Mouse (Mus musculus) stomach, embryonic 15.5 days (tissue): ENCODE results near the gene Rims3. TPM values are rescaled to one million over a fixed set of nuclear protein-coding genes. Genes with fewer than 3 reads are reported as not detected.

Source experiments
- ATAC-seq: fragments of 200-750 bp; cut with Nextera tagmentation; 2 replicates; pipeline ENCODE4 v1.8.0; 2017; ENCODE audit warnings: low read depth, moderate number of reproducible peaks, moderate TSS enrichment; ENCODE audit not compliant: insufficient read depth, low FRiP score
- H3K27ac ChIP-seq: fragments of 300-500 bp; sonication (generic); 2 replicates; pipeline ENCODE4 v1.5.1; 2015; ENCODE audit warnings: mild to moderate bottlenecking, inconsistent platforms
- H3K27me3 ChIP-seq: fragments of 300-500 bp; sonication (generic); replicated peaks from 2 replicates; pipeline ENCODE4 v1.6.1; 2015; ENCODE audit warnings: inconsistent platforms
- H3K36me3 ChIP-seq: fragments of 300-500 bp; sonication (generic); 2 replicates; pipeline ENCODE4 v1.6.1; 2015; ENCODE audit warnings: inconsistent platforms
- H3K4me1 ChIP-seq: fragments of 300-500 bp; sonication (generic); 2 replicates; pipeline ENCODE4 v1.6.1; 2015; ENCODE audit warnings: inconsistent platforms
- H3K4me2 ChIP-seq: fragments of 300-500 bp; sonication (generic); 2 replicates; pipeline ENCODE4 v1.6.1; 2015; ENCODE audit warnings: mild to moderate bottlenecking, inconsistent platforms
- H3K4me3 ChIP-seq: fragments of 300-500 bp; sonication (generic); replicated peaks from 2 replicates; pipeline ENCODE4 v1.5.1; 2015; ENCODE audit warnings: inconsistent platforms
- H3K9ac ChIP-seq: fragments of 300-500 bp; sonication (generic); 2 replicates; pipeline ENCODE4 v1.6.1; 2015; ENCODE audit warnings: inconsistent platforms
- H3K9me3 ChIP-seq: fragments of 300-500 bp; sonication (generic); 2 replicates; pipeline ENCODE4 v1.6.1; 2016; ENCODE audit warnings: inconsistent platforms
- WGBS: fragments of 180-500 bp; shearing (Covaris S2); methylation state at CpG from one replicate; pipeline ENCODE4 v1.1.7; 2015; 5-methylcytosine and 5-hydroxymethylcytosine counted together
- polyA plus RNA-seq: library from polyadenylated mRNA; unstranded; fragments of >200 nt; fragmentation: Nextera tagmentation; extraction: Ambion mirVana; gene quantifications from 2 replicates; pipeline ENCODE4 v1.2.1, GENCODE M21; 2015

The Rims3 gene
- polyA plus RNA-seq, 1 experiment from 2014 or later, result 1.5 TPM

DNA sequence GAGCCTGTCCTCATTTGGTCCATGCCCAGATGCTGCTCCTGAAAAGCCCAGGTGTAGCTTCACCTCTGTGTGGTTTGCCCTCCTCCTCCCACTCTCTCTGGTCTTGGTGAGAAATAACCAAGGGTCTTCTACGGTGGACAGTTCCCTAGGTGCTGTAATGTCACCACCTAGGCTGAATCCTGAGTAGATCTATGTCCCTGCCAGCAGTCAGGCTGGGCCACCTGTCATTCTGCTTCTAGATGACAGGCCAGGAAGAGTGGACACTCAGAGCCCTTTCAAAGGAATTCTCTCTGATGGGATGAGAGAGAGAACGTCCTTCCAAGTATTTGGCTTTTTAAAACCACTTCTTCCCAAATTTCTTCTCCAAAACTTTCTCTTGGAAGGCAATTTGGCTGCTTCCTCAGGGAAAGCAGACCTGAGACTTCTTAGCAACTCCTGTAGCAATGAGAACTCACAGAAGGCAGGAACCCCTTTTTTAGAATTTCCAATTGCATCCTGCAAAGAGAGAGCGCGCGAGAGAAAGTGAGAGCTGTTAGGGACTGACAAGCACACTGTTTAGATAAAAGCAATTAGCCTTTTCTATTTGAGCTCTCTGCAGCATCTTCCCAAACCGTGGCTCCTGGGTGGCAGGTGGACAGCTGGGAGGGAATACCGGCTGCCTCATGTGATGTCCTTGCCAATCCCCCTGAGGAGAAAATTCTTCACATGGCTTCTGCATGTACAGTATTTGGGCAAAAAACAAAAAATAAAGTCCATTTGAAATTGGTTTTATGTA is 41.4 kb downstream of the Rims3 start:
- no peak overlapping the region for H3K4me2 ChIP-seq
- ATAC-seq, result no peak
- H3K27ac ChIP-seq, result no peak overlapping the region
- H3K9me3 ChIP-seq, result no peaks in the 10 kb centered on the region
- H3K4me3 ChIP-seq, result no peak overlapping the region
- no peaks in the 10 kb centered on the region for H3K4me1 ChIP-seq
- H3K9ac ChIP-seq, result no peak overlapping the region
- H3K36me3 ChIP-seq, result no peaks in the 10 kb centered on the region
- 66% methylated on average over 7 of the region's 7 CpGs for WGBS
- no peaks in the 10 kb centered on the region for H3K27me3 ChIP-seq

DNA sequence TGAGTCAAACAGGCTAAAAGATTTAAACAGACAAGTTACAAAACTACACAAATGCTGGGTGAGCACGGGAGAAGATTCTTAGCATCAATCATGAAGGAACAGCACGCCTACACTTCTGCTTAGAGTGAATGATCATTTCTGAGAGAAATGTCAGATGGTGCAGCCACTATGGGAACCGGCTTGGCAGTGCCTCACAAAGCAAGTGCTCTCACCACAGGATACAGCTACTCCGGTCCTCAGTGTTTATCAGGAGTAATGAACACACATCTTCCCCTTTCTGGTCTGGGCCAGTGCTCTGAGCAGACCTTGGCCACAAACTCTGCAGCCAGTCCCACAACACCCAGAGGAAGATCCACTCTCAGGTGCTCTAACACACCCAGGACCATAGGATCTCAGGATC is 49.9 kb downstream of the Rims3 start:
- H3K4me2 ChIP-seq, result no peak overlapping the region
- ATAC-seq, result no peak
- no peak overlapping the region for H3K4me3 ChIP-seq
- no peak overlapping the region for H3K27ac ChIP-seq
- H3K36me3 ChIP-seq, result no peaks in the 10 kb centered on the region
- no peak overlapping the region for H3K9ac ChIP-seq
- no peaks in the 10 kb centered on the region for H3K4me1 ChIP-seq
- WGBS, result 38% methylated on average over 4 of the region's 4 CpGs
- H3K9me3 ChIP-seq, result no peaks in the 10 kb centered on the region
- H3K27me3 ChIP-seq, result no peaks in the 10 kb centered on the region

DNA sequence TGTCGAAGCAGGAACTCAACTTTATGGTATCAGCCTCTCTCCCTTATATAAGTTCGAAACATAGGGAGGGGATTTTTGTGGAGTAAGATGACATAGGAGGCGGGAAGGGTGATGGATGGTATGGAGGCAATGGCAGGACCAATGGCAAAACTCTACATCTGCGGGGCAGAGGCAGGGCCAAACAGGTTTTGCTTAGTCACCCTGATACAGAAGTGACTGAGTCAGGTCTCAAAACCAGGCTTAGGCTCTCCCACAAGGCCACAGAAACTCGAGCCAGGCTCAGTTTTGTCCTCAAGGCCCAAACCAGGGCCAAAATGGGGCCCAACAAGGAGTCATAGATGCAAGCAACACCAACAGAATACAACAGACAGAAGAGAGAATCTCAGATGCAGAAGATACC is 51.0 kb downstream of the Rims3 start:
- no peak overlapping the region for H3K4me2 ChIP-seq
- H3K9ac ChIP-seq, result no peak overlapping the region
- H3K27me3 ChIP-seq, result no peaks in the 10 kb centered on the region
- no peak overlapping the region for H3K27ac ChIP-seq
- no peaks in the 10 kb centered on the region for H3K36me3 ChIP-seq
- WGBS, result 76% methylated on average over 5 of the region's 5 CpGs
- H3K9me3 ChIP-seq, result no peaks in the 10 kb centered on the region
- no peak overlapping the region for H3K4me3 ChIP-seq
- 0 out of 2 replicates have a peak, but pooled peaks cover 2% of the 10 kb centered on the region for H3K4me1 ChIP-seq
- no peak for ATAC-seq

DNA sequence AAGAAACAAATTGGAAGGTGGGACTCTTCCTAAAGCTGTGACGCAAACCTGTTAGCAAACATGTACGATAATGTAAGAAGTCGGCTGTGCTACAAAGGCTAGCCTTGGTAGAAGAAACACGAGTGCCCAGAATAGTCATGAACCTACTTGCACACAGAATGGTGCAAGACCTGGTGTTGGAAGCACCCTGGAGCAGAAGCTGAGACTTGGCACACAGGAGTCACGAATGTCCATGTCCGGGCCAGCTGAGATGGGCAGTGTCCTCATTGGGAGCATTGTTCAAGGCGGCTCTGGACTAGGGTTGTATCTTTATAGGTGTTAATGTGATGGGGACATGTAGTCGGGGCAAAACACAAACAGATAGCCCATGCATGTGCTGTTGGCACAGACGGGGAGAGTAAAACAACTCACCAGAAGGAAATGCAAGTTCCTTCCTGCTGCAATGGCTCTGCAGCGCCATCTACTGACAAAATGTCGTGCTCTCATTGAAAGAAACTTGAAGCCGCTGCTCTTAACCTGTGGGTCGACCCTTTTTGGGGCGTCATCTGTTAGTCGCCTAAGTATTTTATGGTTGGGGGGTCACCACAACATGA is 55.0 kb downstream of the Rims3 start:
- H3K4me3 ChIP-seq, result no peak overlapping the region
- H3K27me3 ChIP-seq, result no peaks in the 10 kb centered on the region
- 0 out of 2 replicates have a peak, but pooled peaks cover 2% of the 10 kb centered on the region for H3K4me1 ChIP-seq
- H3K9me3 ChIP-seq, result no peaks in the 10 kb centered on the region
- H3K27ac ChIP-seq, result no peak overlapping the region
- 29% methylated on average over 15 of the region's 15 CpGs for WGBS
- H3K9ac ChIP-seq, result no peak overlapping the region
- no peaks in the 10 kb centered on the region for H3K36me3 ChIP-seq
- no peak for ATAC-seq
- H3K4me2 ChIP-seq, result no peak overlapping the region

DNA sequence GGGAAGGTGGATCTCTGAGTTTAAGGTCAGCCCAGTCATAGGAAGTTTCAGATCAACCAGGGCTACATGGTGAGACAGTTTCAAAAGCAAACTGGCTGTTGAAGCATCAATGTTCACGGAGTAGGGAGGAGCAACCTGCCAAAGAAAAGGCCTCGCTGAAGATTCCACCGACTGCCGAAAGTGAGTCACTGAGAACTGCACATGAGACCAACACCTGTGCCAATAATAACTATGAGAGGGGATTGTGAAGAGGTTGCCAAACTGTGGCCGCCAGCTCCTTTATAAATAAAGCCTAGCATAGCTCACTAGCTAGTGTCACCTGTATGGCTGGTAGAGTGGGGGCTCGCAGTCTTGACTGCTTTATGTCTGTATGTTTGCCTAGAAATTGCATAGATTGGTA is 56.5 kb downstream of the Rims3 start:
- H3K27ac ChIP-seq, result no peak overlapping the region
- H3K4me2 ChIP-seq, result no peak overlapping the region
- no peak for ATAC-seq
- H3K9ac ChIP-seq, result no peak overlapping the region
- H3K4me3 ChIP-seq, result no peak overlapping the region
- 0 out of 2 replicates have a peak, but pooled peaks cover 2% of the 10 kb centered on the region for H3K4me1 ChIP-seq
- H3K36me3 ChIP-seq, result no peaks in the 10 kb centered on the region
- H3K9me3 ChIP-seq, result no peaks in the 10 kb centered on the region
- H3K27me3 ChIP-seq, result no peaks in the 10 kb centered on the region
- WGBS, result 83% methylated on average over 6 of the region's 6 CpGs

DNA sequence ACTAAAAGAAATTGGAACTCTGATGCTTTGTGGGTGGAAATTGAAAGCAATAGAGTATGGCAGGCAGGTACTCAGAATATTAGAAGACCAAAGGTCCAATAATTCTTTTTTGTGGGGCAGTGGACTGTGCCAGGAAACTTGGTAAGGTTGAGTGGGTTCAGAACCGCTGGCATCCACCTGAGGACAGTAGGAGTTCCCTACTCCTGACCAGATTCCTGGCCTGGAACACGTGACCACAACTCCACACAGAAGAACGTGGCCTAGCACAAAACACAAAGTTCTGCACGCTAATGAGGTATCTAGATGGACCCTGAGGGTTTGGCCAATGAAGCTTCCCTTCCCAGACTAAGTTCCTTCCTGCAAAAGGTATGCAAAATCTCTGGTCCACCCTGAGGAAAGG is 58.2 kb downstream of the Rims3 start:
- no peak overlapping the region for H3K4me3 ChIP-seq
- H3K27ac ChIP-seq, result no peak overlapping the region
- 0 out of 2 replicates have a peak, but pooled peaks cover 2% of the 10 kb centered on the region for H3K4me1 ChIP-seq
- no peaks in the 10 kb centered on the region for H3K9me3 ChIP-seq
- 58% methylated on average over 4 of the region's 4 CpGs for WGBS
- H3K9ac ChIP-seq, result no peak overlapping the region
- no peaks in the 10 kb centered on the region for H3K27me3 ChIP-seq
- no peaks in the 10 kb centered on the region for H3K36me3 ChIP-seq
- no peak for ATAC-seq
- no peak overlapping the region for H3K4me2 ChIP-seq

DNA sequence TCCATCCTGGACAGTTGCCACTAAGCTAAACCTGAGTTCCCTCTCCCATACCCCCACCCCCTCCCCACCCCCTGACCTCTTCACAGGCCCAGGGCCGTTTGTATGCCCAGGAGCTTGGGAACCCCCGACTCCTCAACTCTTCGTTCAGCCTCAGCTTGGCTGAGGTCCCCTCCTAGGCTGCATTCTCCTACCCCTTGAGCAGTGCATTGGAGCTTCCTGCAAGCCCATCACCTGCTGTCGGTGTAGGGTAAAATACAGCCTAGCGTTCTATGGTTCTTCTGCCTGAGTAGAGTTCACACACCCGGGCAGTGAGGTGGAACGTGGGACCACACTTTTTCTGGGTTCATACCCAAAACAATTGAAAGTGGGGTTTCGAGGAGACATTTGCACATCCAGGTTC is 58.8 kb downstream of the Rims3 start:
- Histone ChIP-seq H3K27me3 (no peaks in the 10 kb centered on the region), H3K9me3 (no peaks in the 10 kb centered on the region), H3K4me2 (no peak overlapping the region), H3K9ac (no peak overlapping the region), H3K4me1 (0 out of 2 replicates have a peak, but pooled peaks cover 2% of the 10 kb centered on the region), H3K27ac (no peak overlapping the region), H3K4me3 (no peak overlapping the region), H3K36me3 (no peaks in the 10 kb centered on the region)
- 66% methylated on average over 8 of the region's 8 CpGs for WGBS
- ATAC-seq, result no peak

DNA sequence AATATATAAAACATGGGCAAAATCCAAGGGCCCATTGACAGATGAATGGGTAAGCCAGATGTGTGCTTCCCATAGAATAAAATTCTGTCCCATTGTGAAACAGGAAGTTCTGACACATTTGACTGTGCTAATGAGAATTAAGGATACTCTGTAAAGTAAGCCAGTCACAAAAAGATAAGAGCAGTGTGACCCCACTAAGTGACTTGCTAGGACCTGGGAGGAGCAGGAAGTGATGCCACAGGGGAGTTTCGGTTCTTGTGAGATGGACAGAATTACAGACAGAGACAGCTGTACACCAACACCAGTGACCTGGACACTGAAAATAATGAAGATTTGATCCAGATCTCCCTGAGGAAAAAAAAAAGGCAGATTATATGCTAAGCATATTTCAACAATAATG is 59.2 kb downstream of the Rims3 start:
- no peak for ATAC-seq
- H3K4me3 ChIP-seq, result no peak overlapping the region
- 64% methylated on average over 1 of the region's 1 CpGs for WGBS

DNA sequence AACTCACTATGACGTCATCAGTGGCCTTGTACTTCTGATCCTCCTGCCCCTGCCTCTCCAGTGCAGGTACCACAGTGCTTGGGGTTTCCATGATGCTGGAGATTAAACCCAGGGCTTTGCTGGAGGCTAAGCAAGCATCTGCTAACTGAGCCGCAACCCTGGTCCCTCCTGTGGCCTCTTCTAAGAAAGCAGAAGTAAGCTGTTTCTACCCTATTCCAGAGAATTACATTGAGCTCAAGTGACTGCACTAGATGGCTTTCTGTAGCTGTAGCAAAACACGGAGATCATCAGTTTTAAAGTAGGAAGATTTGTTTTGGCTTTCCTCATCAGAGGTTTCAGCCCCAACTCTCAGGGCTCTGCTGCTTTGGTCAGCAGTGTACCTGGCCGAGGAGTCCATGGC is 59.9 kb downstream of the Rims3 start:
- Histone ChIP-seq H3K4me1 (0 out of 2 replicates have a peak, but pooled peaks cover 2% of the 10 kb centered on the region), H3K27ac (no peak overlapping the region), H3K9ac (no peak overlapping the region), H3K9me3 (no peaks in the 10 kb centered on the region), H3K36me3 (no peaks in the 10 kb centered on the region), H3K4me3 (no peak overlapping the region), H3K4me2 (no peak overlapping the region), H3K27me3 (no peaks in the 10 kb centered on the region)
- ATAC-seq, result no peak
- WGBS, result 80% methylated on average over 4 of the region's 4 CpGs

More for the DNA sequence above, 59.2 kb downstream of the Rims3 start:
- Histone ChIP-seq H3K27me3 (no peaks in the 10 kb centered on the region), H3K27ac (no peak overlapping the region), H3K4me2 (no peak overlapping the region), H3K4me1 (0 out of 2 replicates have a peak, but pooled peaks cover 2% of the 10 kb centered on the region), H3K9me3 (no peaks in the 10 kb centered on the region), H3K9ac (no peak overlapping the region), H3K36me3 (no peaks in the 10 kb centered on the region)

DNA sequence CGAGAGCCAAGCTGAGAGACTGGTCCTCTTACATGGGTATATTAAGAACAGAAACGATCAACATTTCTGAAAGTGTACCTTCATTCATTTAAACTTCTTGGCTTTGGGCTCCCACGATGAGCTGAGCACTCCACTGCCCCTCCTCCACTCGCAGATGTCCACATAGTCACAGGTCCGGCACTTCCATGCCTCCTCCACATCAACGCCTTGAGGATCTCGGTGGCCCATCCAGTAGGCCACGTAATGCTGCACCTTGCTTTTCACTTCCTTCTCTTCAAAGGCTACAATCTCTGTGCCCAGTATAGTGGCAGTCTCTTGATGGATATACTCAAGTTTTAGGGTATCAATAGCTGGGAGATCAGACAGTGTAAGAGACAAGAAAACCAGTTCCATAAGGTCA is 66.8 kb downstream of the Rims3 start:
- H3K9ac ChIP-seq, result no peak overlapping the region
- H3K4me3 ChIP-seq, result no peak overlapping the region
- H3K9me3 ChIP-seq, result no peaks in the 10 kb centered on the region
- no peaks in the 10 kb centered on the region for H3K27me3 ChIP-seq
- WGBS, result 93% methylated on average over 8 of the region's 8 CpGs
- no peak for ATAC-seq
- no peak overlapping the region for H3K27ac ChIP-seq
- H3K4me2 ChIP-seq, result no peak overlapping the region
- H3K4me1 ChIP-seq, result peaks cover 3% of the 10 kb centered on the region; the same call in 1 of the 2 replicates
- H3K36me3 ChIP-seq, result peaks cover 19% of the 10 kb centered on the region

DNA sequence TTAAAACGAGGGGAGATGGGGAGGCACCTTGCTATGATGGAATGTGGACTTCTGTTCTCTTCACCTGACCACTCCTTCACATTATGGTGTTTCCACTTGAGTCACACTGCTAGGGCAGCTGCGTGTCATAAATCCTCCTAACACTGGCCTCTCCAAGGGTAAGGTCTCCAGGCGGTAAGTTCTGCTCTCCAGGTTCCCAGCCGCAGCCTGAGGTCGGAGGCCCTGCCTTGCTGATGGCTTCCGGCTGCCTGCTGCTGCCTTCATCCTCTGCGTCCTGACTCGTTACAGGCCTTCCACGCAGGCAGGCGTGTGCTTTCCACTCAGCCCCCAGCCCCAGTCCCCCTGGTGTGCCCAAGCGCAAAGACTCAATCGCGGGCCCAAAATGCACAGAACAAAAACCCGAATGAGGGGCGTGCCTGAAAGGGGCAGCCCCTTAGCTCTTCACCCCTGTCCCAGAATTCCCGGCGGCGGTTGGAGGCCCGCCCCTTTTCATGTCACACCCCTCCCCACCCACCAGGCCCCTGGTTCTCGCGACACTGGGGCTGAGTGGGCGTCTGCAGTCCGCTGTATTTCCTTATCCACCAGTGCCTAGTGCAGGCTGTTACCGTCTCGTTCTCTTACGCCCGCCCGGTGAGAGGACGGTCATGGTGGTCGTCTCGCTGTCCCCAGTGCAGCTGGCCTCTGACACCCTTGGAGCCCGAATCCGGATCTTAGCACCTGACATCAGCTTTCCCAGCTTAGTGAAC is 70.1 kb downstream of the Rims3 start, which contains the start of gene Exo5:
Gene Exo5 (minus strand): TSS at position 464 of the 746 bp plus-strand sequence.
- under 1% methylated on average over 33 of the region's 33 CpGs for WGBS
- H3K4me3 ChIP-seq, result peak within 1 kb of the TSS; percentile 72
- ATAC-seq, result peak; percentile 99
- H3K4me2 ChIP-seq, result peak within 1 kb of the TSS; percentile 62
- H3K27me3 ChIP-seq, result no peaks in the 10 kb centered on the region
- H3K9ac ChIP-seq, result peak within 1 kb of the TSS; percentile 68
- H3K36me3 ChIP-seq, result peaks cover 19% of the 10 kb centered on the region
- H3K27ac ChIP-seq, result peak within 1 kb of the TSS; percentile 89
- no peaks in the 10 kb centered on the region for H3K9me3 ChIP-seq
- H3K4me1 ChIP-seq, result peaks cover 3% of the 10 kb centered on the region; the same call in 1 of the 2 replicates

DNA sequence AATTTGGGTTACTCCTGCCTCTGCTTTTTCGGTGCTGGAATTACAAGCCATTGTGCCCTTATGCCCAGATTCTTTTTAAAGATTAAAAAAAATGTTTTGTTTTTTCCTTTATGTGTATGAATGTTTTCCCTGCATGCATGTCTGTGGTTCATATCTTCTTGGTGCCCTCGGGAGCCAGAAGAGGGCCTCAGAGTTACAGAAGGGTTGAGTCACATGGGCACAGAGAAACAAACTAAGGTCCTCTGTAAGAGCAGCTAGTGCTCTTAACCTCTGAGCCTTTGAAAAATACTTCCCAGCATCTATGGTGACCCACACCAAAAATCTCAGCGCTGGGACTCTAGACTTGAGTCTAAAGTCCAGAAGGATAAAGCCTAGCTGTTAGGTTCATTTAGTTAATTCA is 70.8 kb downstream of the Rims3 start:
- 14% methylated on average over 3 of the region's 3 CpGs for WGBS
- ATAC-seq, result no peak
- Histone ChIP-seq H3K36me3 (peaks cover 18% of the 10 kb centered on the region), H3K27me3 (no peaks in the 10 kb centered on the region), H3K9ac (peak overlapping the region; percentile 42; the same call in 1 of the 2 replicates), H3K9me3 (no peaks in the 10 kb centered on the region), H3K4me2 (peak overlapping the region; percentile 62), H3K4me3 (peak overlapping the region; percentile 72), H3K4me1 (peaks cover 3% of the 10 kb centered on the region; the same call in 1 of the 2 replicates), H3K27ac (peak overlapping the region; percentile 89)
